Mouse (Mus musculus): ENCODE results near the gene Ephb2.

Gene Ephb2

GRCm38 (mm10) chr4:136835621-136836386 is at the start of gene Ephb2:
Ephb2 (minus strand) TSS chr4:136835988.
- no peak for DNase-seq (ENCODE audit: low read depth)

DNA sequence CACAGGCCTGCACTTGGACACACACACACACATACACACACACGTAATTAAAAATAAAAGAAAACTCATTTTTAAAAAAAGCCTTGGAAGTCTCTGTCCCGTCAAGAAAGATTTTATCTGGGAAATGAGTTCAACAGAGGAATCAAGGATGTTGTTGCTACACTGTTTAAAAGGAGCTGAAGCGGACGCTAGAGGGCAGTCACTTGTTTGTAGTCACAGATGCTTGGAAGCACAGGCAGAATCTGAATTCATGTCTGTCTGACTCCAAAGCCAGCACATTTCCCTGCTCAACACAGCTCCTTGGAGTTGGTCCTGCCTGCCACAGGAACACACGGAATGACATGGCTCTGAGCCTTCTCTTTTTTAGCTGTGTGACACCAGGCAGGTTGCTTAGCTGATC is 42.8 kb upstream of the Ephb2 start:
- DNase-seq (ENCODE audit: low read depth), result peak; percentile 43

DNA sequence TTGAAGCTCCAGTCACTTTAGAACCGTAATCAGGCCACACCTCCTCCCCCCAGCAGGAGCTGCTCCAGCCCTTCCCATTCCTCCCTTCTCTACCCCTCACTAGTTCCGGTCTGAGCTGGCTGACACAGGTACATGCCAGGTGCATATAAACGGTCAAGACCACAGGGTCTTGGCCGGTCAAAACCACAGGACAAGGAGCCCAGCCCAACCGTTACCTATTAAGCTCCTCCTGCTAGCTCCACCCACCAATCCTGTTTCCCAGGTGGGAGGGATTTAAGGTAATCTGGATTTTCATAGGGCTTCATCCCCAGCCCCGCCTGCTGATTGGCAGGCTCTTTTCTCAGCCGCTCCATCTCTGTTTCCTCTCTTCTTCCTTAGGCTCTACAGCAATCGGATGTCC is 42.4 kb upstream of the Ephb2 start:
- no peak for DNase-seq (ENCODE audit: low read depth)

GRCm38 (mm10) chr4:136876971-136877370 is 41.2 kb upstream of the Ephb2 start:
- DNase-seq (ENCODE audit: low read depth), result peak; percentile 28

- DNase-seq (ENCODE audit: low read depth), result no peak
Observed at GRCm38 (mm10) chr4:136875012-136875411, 39.2 kb upstream of the Ephb2 start.

GRCm38 (mm10) chr4:136868371-136868770 is 32.6 kb upstream of the Ephb2 start:
- DNase-seq (ENCODE audit: low read depth), result no peak

GRCm38 (mm10) chr4:136867690-136868345 is 32.0 kb upstream of the Ephb2 start:
- DNase-seq (ENCODE audit: low read depth), result no peak

DNA sequence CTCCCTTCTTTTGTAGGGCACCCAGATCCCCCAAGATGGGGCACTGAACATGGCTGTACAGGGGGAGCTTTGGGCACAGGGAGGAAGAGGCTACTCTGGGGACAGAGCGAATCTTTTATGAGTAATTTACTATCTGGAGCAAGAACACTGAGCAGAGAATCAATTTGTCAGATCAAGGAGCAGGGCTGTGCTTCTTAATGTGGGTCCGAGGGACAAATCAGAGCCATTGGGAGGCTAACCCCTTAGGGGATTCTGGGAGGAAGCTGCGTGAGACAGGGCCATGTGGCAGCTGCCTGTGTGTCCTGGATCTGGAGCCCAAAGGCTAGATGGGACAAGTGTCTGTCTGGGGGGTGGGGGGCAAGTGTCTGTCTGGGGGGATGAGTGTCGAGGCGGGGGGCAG is 29.7 kb upstream of the Ephb2 start:
- no peak for DNase-seq (ENCODE audit: low read depth)

DNA sequence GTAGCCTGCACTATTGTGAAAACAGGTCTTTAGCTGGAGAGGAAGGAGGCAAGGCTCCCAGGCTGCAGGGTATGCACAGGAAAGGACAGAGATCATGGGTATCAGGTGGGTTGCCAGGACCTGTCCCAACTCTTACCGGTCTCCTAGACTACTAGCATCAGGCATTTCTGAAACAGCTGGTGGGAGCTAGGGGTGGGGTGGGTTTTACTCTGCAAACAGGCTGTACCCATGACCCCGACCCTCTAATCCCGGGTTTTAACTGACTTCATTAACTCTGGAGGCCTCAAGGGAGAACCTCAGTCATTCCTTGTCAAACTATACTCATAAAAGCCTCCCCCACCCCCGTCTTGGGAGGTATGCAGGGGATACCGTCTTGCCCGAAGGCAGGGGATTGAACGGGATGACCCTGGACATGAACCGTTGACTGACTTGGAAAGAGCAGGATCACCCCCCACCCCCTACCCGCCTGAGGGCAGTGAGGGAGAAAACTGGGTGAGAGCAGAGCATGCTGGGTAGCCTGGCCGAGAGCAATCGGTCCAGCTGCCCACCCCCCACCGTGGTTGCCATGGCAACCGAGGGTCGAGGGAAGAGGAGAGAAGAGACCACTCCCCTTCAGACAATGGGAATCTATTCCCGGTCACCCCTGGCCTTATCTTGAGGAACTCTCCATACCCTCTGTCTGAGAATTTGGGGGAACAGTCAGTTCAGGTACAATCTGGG is 29.1 kb upstream of the Ephb2 start:
- no peak for DNase-seq (ENCODE audit: low read depth)

DNA sequence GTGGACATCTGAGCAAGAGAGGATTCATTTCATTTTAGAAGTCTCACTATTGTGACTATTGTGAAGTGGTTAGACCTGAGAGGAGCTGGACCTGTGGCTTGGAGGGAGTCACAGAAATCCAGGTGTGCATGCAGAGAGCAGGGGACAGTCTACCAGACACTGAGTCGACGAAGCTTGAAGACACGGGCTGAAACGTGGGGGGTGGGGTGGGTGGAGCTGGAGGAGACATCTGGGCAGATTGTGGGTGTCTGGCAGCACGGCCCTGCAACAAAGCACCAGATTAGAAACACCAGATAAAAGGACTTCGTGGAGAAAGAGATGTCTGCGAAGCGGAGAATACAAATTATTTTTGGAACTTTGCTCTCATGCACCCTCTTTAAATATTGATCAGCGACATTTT is 27.7 kb upstream of the Ephb2 start:
- no peak for DNase-seq (ENCODE audit: low read depth)

DNA sequence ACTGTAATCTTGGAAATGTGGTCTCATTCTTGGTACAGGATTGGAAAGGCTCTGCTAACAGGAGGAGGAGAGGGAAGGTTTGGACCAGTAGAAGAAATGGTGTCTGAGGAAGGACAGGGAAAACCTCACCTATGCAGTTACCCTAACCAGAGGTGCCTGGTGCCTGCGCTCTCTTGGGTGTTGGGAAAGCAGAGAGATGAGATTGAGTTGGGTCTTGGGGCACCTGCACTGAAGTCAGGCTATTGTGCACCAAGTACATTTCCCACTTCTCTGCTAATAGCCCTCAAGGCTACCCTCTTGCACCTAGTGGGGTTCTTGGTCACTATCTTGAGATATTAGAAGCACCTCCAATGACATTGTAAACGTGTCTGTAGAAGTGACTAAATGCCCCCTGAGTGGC is 26.6 kb upstream of the Ephb2 start:
- DNase-seq (ENCODE audit: low read depth), result no peak

DNA sequence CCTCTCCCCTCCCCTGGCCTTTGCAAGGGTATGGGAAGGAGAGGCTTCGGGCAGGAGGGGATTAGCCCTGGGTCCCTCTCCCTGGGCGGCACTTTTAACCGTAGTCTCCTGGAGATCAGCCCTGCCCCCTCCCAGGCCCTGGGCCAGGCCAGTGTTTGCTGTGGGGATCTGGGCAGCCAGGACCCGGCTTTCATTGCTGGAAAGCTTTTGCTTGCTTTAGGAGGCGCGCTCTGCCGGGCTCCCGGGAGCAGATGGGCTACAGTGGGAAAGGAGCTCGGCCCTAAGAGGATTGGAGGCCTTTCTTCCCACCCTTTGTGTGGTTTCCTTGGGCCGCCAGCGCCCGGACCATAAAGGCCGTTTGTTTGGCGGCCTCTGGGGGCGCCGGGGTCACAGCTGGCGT is 26.0 kb upstream of the Ephb2 start:
- DNase-seq (ENCODE audit: low read depth), result no peak

DNA sequence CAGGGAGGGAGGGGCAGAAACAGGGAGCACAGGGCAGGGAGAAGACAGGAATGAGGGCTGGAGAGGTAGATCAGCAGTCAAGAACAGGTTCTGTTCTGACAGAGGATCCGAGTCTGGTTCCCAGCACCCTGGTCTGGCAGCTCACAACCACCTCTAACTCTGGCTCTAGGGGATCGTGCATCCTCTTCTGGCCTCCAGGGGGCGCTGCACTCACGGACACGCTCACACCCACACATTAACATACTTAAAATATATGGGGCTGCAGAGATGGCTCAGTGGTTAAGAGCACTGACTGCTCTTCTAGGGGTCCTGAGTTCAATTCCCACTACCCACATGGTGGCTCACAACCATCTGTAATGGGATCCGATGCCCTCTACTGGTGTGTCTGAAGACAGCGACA is 24.2 kb upstream of the Ephb2 start:
- peak; percentile 7 for DNase-seq (ENCODE audit: low read depth)

GRCm38 (mm10) chr4:136855081-136855480 is 19.3 kb upstream of the Ephb2 start:
- DNase-seq (ENCODE audit: low read depth), result no peak

DNA sequence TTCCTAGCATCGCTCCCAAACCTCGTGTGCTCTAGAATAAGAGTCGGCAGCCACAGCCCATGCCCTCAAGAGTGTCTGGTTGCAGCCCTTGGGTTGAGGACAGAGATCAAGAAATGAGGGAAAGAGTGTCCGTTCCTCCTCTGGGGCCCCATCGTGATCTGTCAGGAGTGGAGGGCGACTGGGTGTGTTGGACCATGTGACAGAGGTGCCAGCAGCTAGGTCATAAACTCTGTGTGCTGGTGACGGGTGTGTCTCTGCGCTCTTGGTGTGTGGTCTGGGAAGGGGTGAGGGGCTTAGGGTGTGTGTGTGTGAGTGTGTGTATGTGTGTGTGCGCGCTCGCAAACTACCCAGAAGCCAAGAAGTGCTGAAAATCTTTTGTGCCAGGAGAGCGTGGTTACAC is 17.2 kb upstream of the Ephb2 start:
- no peak for DNase-seq (ENCODE audit: low read depth)

GRCm38 (mm10) chr4:136852119-136852518 is 16.3 kb upstream of the Ephb2 start:
- no peak for DNase-seq (ENCODE audit: low read depth)

GRCm38 (mm10) chr4:136848565-136848964 is 12.8 kb upstream of the Ephb2 start:
- DNase-seq (ENCODE audit: low read depth), result no peak

- no peak for DNase-seq (ENCODE audit: low read depth)
Observed at GRCm38 (mm10) chr4:136847166-136847565, 11.4 kb upstream of the Ephb2 start.

DNA sequence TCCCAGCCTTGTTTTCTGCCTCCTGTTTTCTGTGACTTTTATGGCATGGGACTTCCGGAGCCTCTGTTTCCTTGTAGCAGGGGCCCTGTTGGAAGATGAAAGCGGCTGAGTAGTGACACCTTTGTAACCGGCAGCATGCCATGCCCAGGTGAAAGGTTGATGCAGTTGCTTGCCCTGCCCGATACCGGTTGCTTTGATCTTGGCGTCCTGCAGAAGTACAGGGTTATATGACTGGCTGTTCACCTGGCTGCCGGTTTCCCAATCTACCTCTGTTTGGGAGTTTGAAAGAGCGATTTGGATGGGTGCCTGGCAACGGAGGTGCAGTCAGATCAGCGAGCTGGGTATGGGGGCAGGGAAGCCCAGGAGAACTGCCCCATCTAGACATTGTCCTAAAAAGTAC is 7.0 kb upstream of the Ephb2 start:
- no peak for DNase-seq (ENCODE audit: low read depth)

DNA sequence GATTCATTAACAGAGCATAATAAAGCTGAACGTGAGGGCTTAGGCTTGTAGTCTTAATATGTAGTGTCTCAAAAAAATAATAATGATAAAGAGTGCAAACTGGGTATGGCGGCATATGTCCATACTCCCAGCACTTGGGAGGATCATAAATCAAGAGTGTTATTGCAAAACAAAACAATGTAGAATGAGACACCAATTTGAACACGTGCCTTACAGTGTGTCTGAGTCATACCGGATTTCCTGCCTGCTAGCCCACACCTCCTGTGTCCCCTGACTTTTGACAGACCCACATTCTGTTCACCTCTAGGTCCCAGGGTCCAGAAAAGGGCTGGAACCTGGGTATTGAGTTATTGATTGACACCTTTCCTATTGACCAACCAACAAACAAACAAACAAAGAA is 6.2 kb upstream of the Ephb2 start:
- DNase-seq (ENCODE audit: low read depth), result peak; percentile 78

DNA sequence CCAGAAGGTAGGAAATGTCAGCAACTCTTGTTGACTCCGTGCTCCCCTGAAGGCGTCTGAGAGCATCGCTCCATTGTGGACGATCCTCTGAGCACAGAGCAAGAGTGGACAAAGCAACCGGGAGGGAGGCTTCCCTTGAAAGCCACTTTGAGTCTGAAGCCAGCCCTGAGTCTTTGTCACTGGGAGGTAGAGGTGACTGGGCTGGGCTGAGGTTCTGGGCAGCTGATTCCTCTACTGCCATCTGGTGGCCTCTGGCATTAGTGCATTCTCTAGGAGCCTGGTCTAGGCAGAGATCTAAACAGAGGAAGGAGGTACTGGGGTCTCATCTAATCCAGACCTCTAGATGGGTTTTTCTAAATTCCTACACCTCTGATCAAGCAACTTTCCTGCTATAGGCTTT is 5.3 kb upstream of the Ephb2 start:
- DNase-seq (ENCODE audit: low read depth), result peak; percentile 80

- DNase-seq (ENCODE audit: low read depth), result no peak
Observed at GRCm38 (mm10) chr4:136838462-136838861, 2.7 kb upstream of the Ephb2 start.

DNA sequence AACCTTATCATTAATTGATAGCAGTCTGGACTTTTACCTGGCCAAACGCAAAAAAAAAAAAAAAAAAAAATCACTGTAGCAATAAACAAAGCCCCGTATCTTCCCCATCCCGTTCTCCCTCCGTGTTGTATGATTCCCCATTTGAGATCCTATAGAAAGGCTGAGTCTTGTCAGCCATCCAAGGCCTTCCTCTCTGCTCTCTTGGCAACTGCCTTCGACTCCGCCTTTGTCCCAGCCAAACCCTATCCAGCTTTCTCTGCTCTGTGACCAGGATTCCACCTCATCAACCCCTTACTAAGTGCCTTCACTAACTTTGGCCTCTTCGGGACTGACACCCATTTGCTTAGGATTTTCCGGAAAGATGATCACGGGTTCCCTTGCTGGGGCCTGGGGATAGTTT is 2.2 kb upstream of the Ephb2 start:
- DNase-seq (ENCODE audit: low read depth), result no peak
